Mouse (Mus musculus): ENCODE measurements at regions not wholly inside any gene's neighbourhood (a gene's known extent, or its start where the extent isn't known, plus 50 kb on each side); places are given as distances from the start of the nearest gene placed in this dataset.

DNA sequence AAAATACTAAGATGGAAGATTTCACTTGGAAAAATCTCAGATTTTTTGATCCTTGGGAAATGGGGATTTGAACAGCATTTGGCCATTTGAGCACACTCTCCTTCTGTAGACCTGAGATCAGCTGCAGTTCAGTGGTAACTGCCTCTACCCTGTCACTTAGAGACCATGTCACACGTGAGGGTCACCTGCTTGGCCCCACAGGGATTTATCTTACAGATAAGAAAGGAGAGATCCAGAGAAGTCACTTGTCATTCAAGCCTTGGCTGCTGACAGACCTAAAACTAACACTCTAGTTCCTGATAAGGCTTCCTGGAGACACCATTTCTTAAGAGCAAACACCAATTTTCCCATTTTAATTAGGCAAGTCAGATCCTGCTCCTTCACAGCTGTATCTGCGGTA, 270.2 kb downstream of the Epha4 start:
- DNase-seq (ENCODE audit: low spot score) (no peak), ATAC-seq (ENCODE audit: low FRiP score) (no peak)
- Histone ChIP-seq H3K27ac (ENCODE audit: low read depth, low read length) (no peak overlapping the region), H3K9me3 (ENCODE audit: low read length) (no peaks in the 10 kb centered on the region), H3K36me3 (ENCODE audit: insufficient read depth, low read length) (no peaks in the 10 kb centered on the region), H3K27me3 (ENCODE audit: insufficient read depth, low read length) (no peaks in the 10 kb centered on the region), H3K4me3 (ENCODE audit: low read depth, low read length) (no peak overlapping the region), H3K4me2 (ENCODE audit: low read depth, low read length, poor library complexity, severe bottlenecking) (no peak overlapping the region), H3K4me1 (ENCODE audit: insufficient read depth, low read length) (no peaks in the 10 kb centered on the region), H3K9ac (replicated peaks; ENCODE audit: low read length, poor library complexity, severe bottlenecking) (no peak overlapping the region)
- WGBS: 54% methylated on average over 2 of the region's 2 CpGs
- no peak for TF ChIP-seq CTCF (IDR thresholded peaks at IDR 0.05)

DNA sequence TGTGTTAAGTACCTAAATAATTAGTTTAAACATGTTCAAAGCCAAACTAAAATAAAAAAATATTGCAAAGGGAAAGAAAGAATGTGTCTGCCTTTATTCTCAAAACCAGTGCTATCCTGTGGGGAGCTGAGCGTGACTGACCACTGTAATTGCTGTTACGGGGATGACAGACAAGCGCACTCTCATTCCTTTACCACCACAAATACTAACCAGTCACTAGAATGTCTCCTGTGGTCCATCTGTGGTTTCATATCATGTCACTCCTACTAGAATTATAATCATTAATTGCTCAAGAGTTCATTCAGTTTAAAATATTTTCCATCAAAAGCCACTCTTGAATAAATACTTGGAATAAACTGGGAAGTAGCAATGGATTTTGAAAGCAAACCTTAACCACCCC, 268.8 kb downstream of the Epha4 start:
- no peak for TF ChIP-seq CTCF (IDR thresholded peaks at IDR 0.05)
- H3K27ac ChIP-seq (ENCODE audit: low read depth, low read length): no peak overlapping the region
- H3K4me3 ChIP-seq (ENCODE audit: low read depth, low read length): no peak overlapping the region
- WGBS: 77% methylated on average over 3 of the region's 3 CpGs
- no peaks in the 10 kb centered on the region for H3K4me1 ChIP-seq (ENCODE audit: insufficient read depth, low read length)
- no peak for ATAC-seq (ENCODE audit: low FRiP score)
- DNase-seq (ENCODE audit: low spot score): no peak
- H3K9me3 ChIP-seq (ENCODE audit: low read length): no peaks in the 10 kb centered on the region
- no peaks in the 10 kb centered on the region for H3K36me3 ChIP-seq (ENCODE audit: insufficient read depth, low read length)
- H3K27me3 ChIP-seq (ENCODE audit: insufficient read depth, low read length): no peaks in the 10 kb centered on the region
- no peak overlapping the region for H3K4me2 ChIP-seq (ENCODE audit: low read depth, low read length, poor library complexity, severe bottlenecking)
- H3K9ac ChIP-seq (replicated peaks; ENCODE audit: low read length, poor library complexity, severe bottlenecking): no peak overlapping the region

DNA sequence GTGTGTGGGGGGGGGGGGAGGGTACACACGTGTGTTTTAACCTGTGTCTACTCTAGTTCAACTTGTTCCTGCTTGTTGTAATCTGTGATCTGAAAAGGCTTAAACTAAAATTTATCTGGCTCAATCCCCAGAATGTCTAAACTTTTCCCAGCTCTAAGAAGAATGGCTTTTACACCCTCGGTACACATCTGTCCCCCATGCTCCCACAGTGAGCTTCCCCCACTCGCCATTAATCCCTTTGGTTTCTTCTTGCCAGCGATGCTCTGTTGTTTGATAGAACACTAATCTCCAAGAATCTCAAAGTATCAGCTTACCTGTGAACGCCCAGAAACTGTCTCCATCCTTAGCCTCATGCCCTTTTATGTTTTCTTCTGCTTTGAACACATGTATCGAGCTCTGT, 260.6 kb downstream of the Epha4 start:
- Histone ChIP-seq H3K9me3 (ENCODE audit: low read length) (no peaks in the 10 kb centered on the region), H3K9ac (replicated peaks; ENCODE audit: low read length, poor library complexity, severe bottlenecking) (no peak overlapping the region), H3K4me1 (ENCODE audit: insufficient read depth, low read length) (0 out of 2 replicates have a peak, but pooled peaks cover 2% of the 10 kb centered on the region), H3K4me3 (ENCODE audit: low read depth, low read length) (no peak overlapping the region), H3K27ac (ENCODE audit: low read depth, low read length) (no peak overlapping the region), H3K4me2 (ENCODE audit: low read depth, low read length, poor library complexity, severe bottlenecking) (no peak overlapping the region), H3K36me3 (ENCODE audit: insufficient read depth, low read length) (no peaks in the 10 kb centered on the region), H3K27me3 (ENCODE audit: insufficient read depth, low read length) (no peaks in the 10 kb centered on the region)
- 62% methylated on average over 6 of the region's 6 CpGs for WGBS
- DNase-seq (ENCODE audit: low spot score) (no peak), ATAC-seq (ENCODE audit: low FRiP score) (no peak)
- no peak for TF ChIP-seq CTCF (IDR thresholded peaks at IDR 0.05)

DNA sequence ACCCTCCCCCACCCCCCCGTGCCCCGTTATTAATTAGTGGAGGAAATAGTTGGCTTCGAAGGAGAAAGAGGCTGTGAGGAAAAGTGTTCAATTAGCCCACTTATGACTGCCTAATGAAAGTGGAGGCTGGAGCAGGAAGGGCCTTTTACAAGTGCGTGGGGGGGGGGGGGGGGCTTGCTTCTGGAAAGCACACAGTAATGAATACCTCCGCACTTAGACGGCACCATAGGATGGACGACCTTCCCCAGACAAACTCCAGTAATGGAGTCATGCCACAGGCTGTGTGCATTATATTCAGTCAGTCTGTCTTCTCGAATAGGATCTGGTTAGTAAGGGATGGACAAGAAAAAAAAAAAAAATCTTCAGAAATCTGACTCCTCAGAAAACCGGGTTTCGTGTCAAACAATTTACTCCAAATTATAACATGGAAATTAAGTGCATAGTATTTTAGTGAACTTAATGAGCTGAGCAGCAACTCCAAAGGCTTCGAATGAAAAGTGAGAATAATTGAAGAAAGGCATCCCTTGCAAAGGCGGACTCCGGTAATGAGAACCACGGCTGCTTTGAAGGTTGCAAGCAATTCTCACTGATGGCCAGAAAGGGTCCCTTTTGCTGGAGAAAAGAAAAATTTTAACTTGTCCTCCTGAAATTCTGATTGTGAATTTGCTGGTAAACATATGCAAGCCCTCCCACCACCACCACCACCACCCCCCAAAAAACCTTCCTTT, 258.6 kb downstream of the Epha4 start:
- Histone ChIP-seq H3K36me3 (ENCODE audit: insufficient read depth, low read length) (no peaks in the 10 kb centered on the region), H3K9me3 (ENCODE audit: low read length) (no peaks in the 10 kb centered on the region), H3K27ac (ENCODE audit: low read depth, low read length) (no peak overlapping the region), H3K9ac (replicated peaks; ENCODE audit: low read length, poor library complexity, severe bottlenecking) (no peak overlapping the region), H3K4me1 (ENCODE audit: insufficient read depth, low read length) (0 out of 2 replicates have a peak, but pooled peaks cover 4% of the 10 kb centered on the region), H3K27me3 (ENCODE audit: insufficient read depth, low read length) (no peaks in the 10 kb centered on the region), H3K4me2 (ENCODE audit: low read depth, low read length, poor library complexity, severe bottlenecking) (no peak overlapping the region), H3K4me3 (ENCODE audit: low read depth, low read length) (no peak overlapping the region)
- WGBS: 68% methylated on average over 14 of the region's 14 CpGs
- DNase-seq (ENCODE audit: low spot score) (no peak), ATAC-seq (ENCODE audit: low FRiP score) (no peak)
- no peak for TF ChIP-seq CTCF (IDR thresholded peaks at IDR 0.05)

DNA sequence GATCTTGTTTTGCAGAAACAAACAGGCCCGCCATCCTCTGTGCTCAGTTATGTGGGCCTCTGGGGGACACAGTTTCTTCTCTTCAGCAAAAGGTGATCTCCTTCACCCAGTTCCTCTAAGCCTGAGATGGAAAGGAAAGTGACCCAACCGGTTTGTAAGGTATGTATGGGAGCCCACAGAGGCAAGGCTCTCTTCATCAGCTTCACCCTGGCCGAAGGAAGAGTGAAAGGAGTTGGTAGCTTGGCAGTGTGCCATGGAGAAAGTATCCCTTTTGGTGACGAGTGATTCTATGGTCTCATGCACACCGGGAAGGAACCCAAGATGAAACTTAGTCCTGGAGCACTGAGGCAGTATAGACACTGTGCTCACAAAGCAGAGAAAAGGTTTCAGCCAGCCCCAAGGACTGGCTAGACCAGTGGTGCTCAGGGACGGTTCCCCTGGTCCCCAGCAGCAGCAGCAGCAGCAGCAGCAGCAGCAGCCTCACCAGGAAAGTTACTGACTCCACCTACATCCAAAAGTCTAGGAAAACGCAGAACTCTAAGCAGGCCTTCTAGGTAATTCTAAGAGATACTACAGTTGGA, 256.1 kb downstream of the Epha4 start:
- DNase-seq (ENCODE audit: low spot score) (no peak), ATAC-seq (ENCODE audit: low FRiP score) (no peak)
- 67% methylated on average over 7 of the region's 7 CpGs for WGBS
- no peaks in the 10 kb centered on the region for H3K27me3 ChIP-seq (ENCODE audit: insufficient read depth, low read length)
- H3K36me3 ChIP-seq (ENCODE audit: insufficient read depth, low read length): no peaks in the 10 kb centered on the region
- H3K4me2 ChIP-seq (ENCODE audit: low read depth, low read length, poor library complexity, severe bottlenecking): no peak overlapping the region
- no peak for TF ChIP-seq CTCF (IDR thresholded peaks at IDR 0.05)
- no peak overlapping the region for H3K27ac ChIP-seq (ENCODE audit: low read depth, low read length)
- H3K4me3 ChIP-seq (ENCODE audit: low read depth, low read length): no peak overlapping the region
- H3K4me1 ChIP-seq (ENCODE audit: insufficient read depth, low read length): 0 out of 2 replicates have a peak, but pooled peaks cover 4% of the 10 kb centered on the region
- H3K9ac ChIP-seq (replicated peaks; ENCODE audit: low read length, poor library complexity, severe bottlenecking): no peak overlapping the region
- no peaks in the 10 kb centered on the region for H3K9me3 ChIP-seq (ENCODE audit: low read length)

DNA sequence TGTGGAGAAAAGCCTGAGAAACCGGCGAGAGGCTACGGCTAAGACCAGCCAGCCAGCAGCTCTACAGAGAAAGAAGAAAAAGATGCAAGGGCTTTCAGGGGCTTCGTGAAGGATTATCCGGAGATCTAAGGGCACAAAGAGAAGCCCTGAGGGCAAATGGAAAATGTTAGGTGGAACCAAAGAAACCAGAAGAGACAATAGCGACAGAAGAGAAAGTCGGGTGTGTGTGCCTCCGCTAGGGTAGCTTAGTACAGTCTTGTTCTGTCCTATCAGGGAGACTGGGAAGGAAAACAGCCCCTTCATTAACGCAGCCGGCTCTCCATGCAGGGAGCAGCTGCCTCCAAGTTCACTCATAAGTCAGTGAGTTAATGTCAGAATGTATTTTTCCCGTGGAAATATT, 255.1 kb downstream of the Epha4 start:
- ATAC-seq (ENCODE audit: low FRiP score) (no peak), DNase-seq (ENCODE audit: low spot score) (peak; percentile 19)
- Histone ChIP-seq H3K27me3 (ENCODE audit: insufficient read depth, low read length) (no peaks in the 10 kb centered on the region), H3K36me3 (ENCODE audit: insufficient read depth, low read length) (no peaks in the 10 kb centered on the region), H3K27ac (ENCODE audit: low read depth, low read length) (no peak overlapping the region), H3K9ac (replicated peaks; ENCODE audit: low read length, poor library complexity, severe bottlenecking) (no peak overlapping the region), H3K4me3 (ENCODE audit: low read depth, low read length) (no peak overlapping the region), H3K4me1 (ENCODE audit: insufficient read depth, low read length) (0 out of 2 replicates have a peak, but pooled peaks cover 4% of the 10 kb centered on the region), H3K4me2 (ENCODE audit: low read depth, low read length, poor library complexity, severe bottlenecking) (peak overlapping the region; percentile 24; the same call in 1 of the 2 replicates), H3K9me3 (ENCODE audit: low read length) (no peaks in the 10 kb centered on the region)
- 24% methylated on average over 11 of the region's 11 CpGs for WGBS
- no peak for TF ChIP-seq CTCF (IDR thresholded peaks at IDR 0.05)

Data from midbrain, postnatal 0 days (tissue).